Mouse (Mus musculus) liver, postnatal 0 days (tissue): Measurements from ENCODE around the gene Hsd17b12. TPM values are rescaled to one million over a fixed set of nuclear protein-coding genes. Genes with fewer than 3 reads are reported as not detected.

ENCODE experiments used
- ATAC-seq: fragments of 200-750 bp; cut with Nextera tagmentation; 2 replicates; pipeline ENCODE4 v1.8.0; 2017; ENCODE audit warnings: mild to moderate bottlenecking, moderate library complexity
- DNase-seq: peaks from one replicate; pipeline ENCODE4 v3.0.0-alpha.2; 2016
- H3K27ac ChIP-seq: fragments of 300-500 bp; sonication (generic); 2 replicates; pipeline ENCODE4 v1.5.1; 2014; ENCODE audit warnings: antibody characterized with exemption, moderate library complexity, mild to moderate bottlenecking, low read depth
- H3K27me3 ChIP-seq: fragments of 300-500 bp; sonication (generic); 2 replicates; pipeline ENCODE4 v1.6.1; 2014; ENCODE audit warnings: low read length, control low read depth, mixed read lengths; ENCODE audit not compliant: insufficient read depth
- H3K36me3 ChIP-seq: fragments of 300-500 bp; sonication (generic); replicated peaks from 2 replicates; pipeline ENCODE4 v1.6.1; 2014; ENCODE audit warnings: mild to moderate bottlenecking, control low read depth, low read length, moderate library complexity, mixed read lengths; ENCODE audit not compliant: insufficient read depth
- H3K4me1 ChIP-seq: fragments of 300-500 bp; sonication (generic); 2 replicates; pipeline ENCODE4 v1.6.1; 2014; ENCODE audit warnings: antibody characterized with exemption, mild to moderate bottlenecking, control low read depth; ENCODE audit not compliant: insufficient read depth
- H3K4me2 ChIP-seq: fragments of 300-500 bp; sonication (generic); 2 replicates; pipeline ENCODE4 v1.6.1; 2014; ENCODE audit warnings: low read depth, mild to moderate bottlenecking, low read length, moderate library complexity, mixed read lengths
- H3K4me3 ChIP-seq: fragments of 300-500 bp; sonication (generic); 2 replicates; pipeline ENCODE4 v1.5.1; 2014; ENCODE audit warnings: low read depth, low read length
- H3K9ac ChIP-seq: fragments of 300-500 bp; sonication (generic); replicated peaks from 2 replicates; pipeline ENCODE4 v1.6.1; 2014; ENCODE audit warnings: mild to moderate bottlenecking, moderate library complexity
- H3K9me3 ChIP-seq: fragments of 300-500 bp; sonication (generic); 2 replicates; pipeline ENCODE4 v1.6.1; 2016; ENCODE audit warnings: mild to moderate bottlenecking, control low read depth, low read length, mixed read lengths
- CTCF ChIP-seq: sonication (generic); IDR thresholded peaks from 2 replicates; pipeline ENCODE4 v1.5.1; 2016; ENCODE audit warnings: antibody characterized with exemption, low read depth
- EP300 ChIP-seq: IDR thresholded peaks from 2 replicates; pipeline ENCODE4 v1.6.1; 2016; ENCODE audit warnings: antibody characterized with exemption, low read depth, mild to moderate bottlenecking
- WGBS: fragments of 180-500 bp; shearing (Covaris S2); extraction: QIAGEN DNeasy Blood & Tissue Kit; methylation state at CpG from one replicate; pipeline ENCODE4 v1.1.7; 2014; ENCODE audit not compliant: insufficient replicate concordance; 5-methylcytosine and 5-hydroxymethylcytosine counted together
- microRNA-seq: library from miRNA; unstranded; fragments of <30 nt; microRNA quantifications from one replicate; pipeline ENCODE4, GENCODE M21; 2016
- polyA plus RNA-seq: library from polyadenylated mRNA; unstranded; fragments of >200 nt; fragmentation: Nextera tagmentation; extraction: Ambion mirVana; gene quantifications from 2 replicates; pipeline ENCODE4 v1.2.1, GENCODE M21; 2015

The Hsd17b12 gene
- polyA plus RNA-seq, 1 experiment from 2014 or later: 70.1 TPM

DNA sequence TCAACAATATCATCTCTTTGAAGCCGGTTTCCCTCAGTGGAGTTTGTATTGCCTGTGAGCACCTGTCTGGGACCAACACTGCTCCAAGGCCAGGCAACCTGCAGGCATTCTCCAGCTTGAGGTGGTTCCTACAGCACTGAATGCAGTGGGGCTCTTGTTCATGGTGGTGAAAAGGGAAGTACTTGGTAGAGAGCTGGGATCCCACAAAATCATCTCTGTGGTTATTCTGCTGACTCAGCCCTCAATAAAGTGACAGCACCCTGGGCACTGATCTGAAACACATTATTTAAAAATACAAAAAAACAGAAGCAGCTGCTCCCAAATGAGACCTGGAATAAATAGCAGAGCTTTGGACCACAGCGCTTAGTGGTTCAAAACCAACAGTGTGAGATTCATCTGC lies 169.3 kb downstream of the Hsd17b12 start:
- no peak for ATAC-seq
- no peak for TF ChIP-seq EP300
- no peak for TF ChIP-seq CTCF
- Histone ChIP-seq H3K9ac (no peak overlapping the region), H3K36me3 (peaks cover 48% of the 10 kb centered on the region), H3K27me3 (no peaks in the 10 kb centered on the region), H3K9me3 (no peaks in the 10 kb centered on the region), H3K4me3 (no peak overlapping the region), H3K27ac (no peak overlapping the region), H3K4me2 (no peak overlapping the region), H3K4me1 (no peaks in the 10 kb centered on the region)
- DNase-seq: no peak
- 77% methylated on average over 2 of the region's 2 CpGs for WGBS

Small RNAs within 50 kb of the gene (microRNA-seq; reads per million reads assigned to microRNA genes)
- not detected for gene Gm23630

Other genes starting within 250 kb of the Hsd17b12 start
- 5.2 and 6.1 TPM in 2 replicates for gene Gm13889, start 200.8 kb downstream of the Hsd17b12 start, polyA plus RNA-seq
- gene Gm27027, start 161.6 kb downstream of the Hsd17b12 start, polyA plus RNA-seq: not detected in 2 replicates
- 24.8 and 28.9 TPM in 2 replicates for gene Alkbh3, start 147.2 kb downstream of the Hsd17b12 start, polyA plus RNA-seq
- 15.2 and 19.6 TPM in 2 replicates for gene Ttc17, start 248.7 kb upstream of the Hsd17b12 start, polyA plus RNA-seq